Mouse (Mus musculus) WW6 (cell line): ENCODE data around the gene Zfp575.

Experiments used
- DNase-seq: peaks from one replicate; pipeline ENCODE4 v3.0.0-alpha.2; 2013; ENCODE audit warnings: low read depth, low spot score

Zfp575 gene

GRCm38 (mm10) chr7:24600941-24601597, 13.6 kb upstream of the Zfp575 start:
- DNase-seq = peak; percentile 80

- no peak for DNase-seq
Measured at GRCm38 (mm10) chr7:24599211-24600067, 12.0 kb upstream of the Zfp575 start.

GRCm38 (mm10) chr7:24598121-24598520, 10.7 kb upstream of the Zfp575 start:
- no peak for DNase-seq

GRCm38 (mm10) chr7:24595464-24595863, 8.0 kb upstream of the Zfp575 start:
- DNase-seq = no peak

GRCm38 (mm10) chr7:24594309-24594803, 6.9 kb upstream of the Zfp575 start:
- no peak for DNase-seq

GRCm38 (mm10) chr7:24593621-24594308, 6.3 kb upstream of the Zfp575 start:
- no peak for DNase-seq

- no peak for DNase-seq
Measured at GRCm38 (mm10) chr7:24592781-24593180, 5.3 kb upstream of the Zfp575 start.

GRCm38 (mm10) chr7:24592163-24592562, 4.7 kb upstream of the Zfp575 start:
- no peak for DNase-seq

- no peak for DNase-seq
Measured at GRCm38 (mm10) chr7:24591735-24592134, 4.3 kb upstream of the Zfp575 start.

- no peak for DNase-seq
Measured at GRCm38 (mm10) chr7:24588336-24588735, 895 bp upstream of the Zfp575 start.

GRCm38 (mm10) chr7:24586828-24587227, 613 bp downstream of the Zfp575 start:
- no peak for DNase-seq

GRCm38 (mm10) chr7:24585995-24586394, 1.4 kb downstream of the Zfp575 start:
- DNase-seq = no peak

- no peak for DNase-seq
Measured at GRCm38 (mm10) chr7:24584876-24585275, 2.6 kb downstream of the Zfp575 start.

GRCm38 (mm10) chr7:24577811-24578210, 9.6 kb downstream of the Zfp575 start:
- DNase-seq = no peak

GRCm38 (mm10) chr7:24574224-24574796, 13.1 kb downstream of the Zfp575 start:
- DNase-seq = no peak

- DNase-seq = no peak
Measured at GRCm38 (mm10) chr7:24572455-24572854, 15.0 kb downstream of the Zfp575 start.

- DNase-seq = no peak
Measured at GRCm38 (mm10) chr7:24571071-24571470, 16.4 kb downstream of the Zfp575 start.

- DNase-seq = no peak
Measured at GRCm38 (mm10) chr7:24568512-24568911, 18.9 kb downstream of the Zfp575 start.

- DNase-seq = no peak
Measured at GRCm38 (mm10) chr7:24566206-24566605, 21.2 kb downstream of the Zfp575 start.

- DNase-seq = no peak
Measured at GRCm38 (mm10) chr7:24565627-24566026, 21.8 kb downstream of the Zfp575 start.

- peak; percentile 42 for DNase-seq
Measured at GRCm38 (mm10) chr7:24564607-24565265, 22.7 kb downstream of the Zfp575 start.
